Mouse (Mus musculus) neural tube, embryonic 14.5 days (tissue): ENCODE measurements around the gene Gm34653. TPM values are rescaled to one million over a fixed set of nuclear protein-coding genes. Genes with fewer than 3 reads are reported as not detected.
"Not testable (repeated sequence)": the region's sequence is repeated elsewhere in the genome, so short reads cannot be mapped to it uniquely, and the experiment has no call there.

Experiments used
- ATAC-seq: fragments of 200-750 bp; cut with Nextera tagmentation; 2 replicates; pipeline ENCODE4 v1.8.0; 2017; ENCODE audit warnings: low read depth, mild to moderate bottlenecking, moderate TSS enrichment, moderate library complexity
- H3K27ac ChIP-seq: fragments of 300-500 bp; sonication (generic); 2 replicates; pipeline ENCODE4 v1.5.1; 2014; ENCODE audit warnings: low read depth, mild to moderate bottlenecking, control low read depth, low read length, moderate library complexity, mixed read lengths
- H3K27me3 ChIP-seq: fragments of 300-500 bp; sonication (generic); 2 replicates; pipeline ENCODE4 v1.6.1; 2014; ENCODE audit warnings: low read length; ENCODE audit not compliant: control insufficient read depth, insufficient read depth
- H3K36me3 ChIP-seq: fragments of 300-500 bp; sonication (generic); 2 replicates; pipeline ENCODE4 v1.6.1; 2014; ENCODE audit warnings: low read length, mixed read lengths; ENCODE audit not compliant: control insufficient read depth, insufficient read depth
- H3K4me1 ChIP-seq: fragments of 300-500 bp; sonication (generic); 2 replicates; pipeline ENCODE4 v1.6.1; 2014; ENCODE audit warnings: low read length; ENCODE audit not compliant: control insufficient read depth, insufficient read depth
- H3K4me2 ChIP-seq: fragments of 300-500 bp; sonication (generic); 2 replicates; pipeline ENCODE4 v1.6.1; 2014; ENCODE audit warnings: mild to moderate bottlenecking, low read depth, low read length, control low read depth
- H3K4me3 ChIP-seq: fragments of 300-500 bp; sonication (generic); 2 replicates; pipeline ENCODE4 v1.5.1; 2014; ENCODE audit warnings: low read depth, low read length, control low read depth, mixed read lengths
- H3K9ac ChIP-seq: fragments of 300-500 bp; sonication (generic); replicated peaks from 2 replicates; pipeline ENCODE4 v1.6.1; 2014; ENCODE audit warnings: low read depth, mild to moderate bottlenecking, control low read depth, low read length, mixed read lengths
- H3K9me3 ChIP-seq: fragments of 300-500 bp; sonication (generic); 2 replicates; pipeline ENCODE4 v1.6.1; 2016; ENCODE audit warnings: low read length; ENCODE audit not compliant: control insufficient read depth
- whole genome bisulfite sequencing: fragments of 180-500 bp; shearing (Covaris S2); extraction: QIAGEN DNeasy Blood & Tissue Kit; methylation state at CpG from one replicate; pipeline ENCODE4 v1.1.7; 2014; 5-methylcytosine and 5-hydroxymethylcytosine counted together
- polyA plus RNA-seq: library from polyadenylated mRNA; unstranded; fragments of >200 nt; fragmentation: Nextera tagmentation; extraction: Ambion mirVana; gene quantifications from 2 replicates; pipeline ENCODE4 v1.2.1, GENCODE M21; 2014

Gene Gm34653
- polyA plus RNA-seq, 1 experiment from 2014 or later = not detected

- no peak overlapping the region for H3K4me3 ChIP-seq
- no peaks in the 10 kb centered on the region for H3K9me3 ChIP-seq
- peaks cover 17% of the 10 kb centered on the region for H3K4me1 ChIP-seq
- no peaks in the 10 kb centered on the region for H3K27me3 ChIP-seq
- ATAC-seq = no peak
- H3K9ac ChIP-seq = no peak overlapping the region
- WGBS = 85% methylated on average over 7 of the region's 7 CpGs
- H3K27ac ChIP-seq = no peak overlapping the region
- H3K4me2 ChIP-seq = peak overlapping the region; percentile 80; the same call in 1 of the 2 replicates
- peaks cover 5% of the 10 kb centered on the region; the same call in 1 of the 2 replicates for H3K36me3 ChIP-seq
These were observed 32.4 kb upstream of the Gm34653 start for GRCm38 (mm10) chr2:34800371-34800770.

GRCm38 (mm10) chr2:34801516-34802482, 31.0 kb upstream of the Gm34653 start:
- ATAC-seq = peak; percentile 97
- Histone ChIP-seq H3K4me2 (no peak overlapping the region), H3K4me1 (peaks cover 17% of the 10 kb centered on the region), H3K4me3 (peak overlapping the region; percentile 63), H3K9me3 (no peaks in the 10 kb centered on the region), H3K9ac (peak overlapping the region; percentile 71), H3K36me3 (peaks cover 8% of the 10 kb centered on the region; the same call in 1 of the 2 replicates), H3K27me3 (no peaks in the 10 kb centered on the region), H3K27ac (peak overlapping the region; percentile 89)
- 6% methylated on average over 39 of the region's 39 CpGs for WGBS

DNA sequence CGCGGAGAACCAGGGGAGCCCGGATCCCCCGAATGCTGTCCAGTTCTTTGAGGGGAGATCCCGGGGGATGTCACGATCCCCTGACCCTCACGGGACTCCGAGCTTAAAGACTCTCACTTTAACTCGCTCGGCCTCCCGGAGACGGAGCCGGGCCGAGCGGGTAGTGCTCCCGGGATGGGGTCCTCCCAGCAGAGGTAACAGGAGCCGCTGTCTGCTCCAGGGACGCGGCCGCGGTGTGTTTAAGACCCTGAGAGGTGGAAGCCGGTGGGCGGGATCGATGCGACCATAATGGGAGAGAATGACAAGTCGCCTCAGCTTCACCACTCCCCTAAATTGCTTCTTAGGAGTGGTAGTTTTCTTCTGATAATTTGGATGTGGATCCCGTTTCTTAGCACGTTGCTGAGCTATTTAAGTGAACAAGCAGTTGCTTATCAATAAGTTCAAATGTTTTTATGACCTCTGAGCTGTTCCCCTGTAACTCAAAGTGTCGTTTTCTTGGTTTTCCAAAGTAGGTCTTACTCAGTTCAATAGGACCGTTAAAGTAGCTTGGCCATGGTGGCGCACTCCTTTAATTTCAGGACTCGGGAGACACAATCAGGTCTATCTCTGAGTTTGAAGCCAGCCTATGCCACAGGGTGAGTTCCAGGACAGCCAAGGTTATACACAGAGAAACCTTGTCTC, 30.1 kb upstream of the Gm34653 start:
- H3K27me3 ChIP-seq, H3K9me3 ChIP-seq, H3K36me3 ChIP-seq: not testable (repeated sequence)
- Histone ChIP-seq H3K4me3 (peak overlapping the region; percentile 63), H3K9ac (peak overlapping the region; percentile 71), H3K4me1 (peaks cover 17% of the 10 kb centered on the region), H3K4me2 (peak overlapping the region; percentile 53), H3K27ac (peak overlapping the region; percentile 89)
- WGBS = under 1% methylated on average over 22 of the region's 32 CpGs
- ATAC-seq = peak; percentile 67

- no peak for ATAC-seq
- no peaks in the 10 kb centered on the region for H3K9me3 ChIP-seq
- H3K4me3 ChIP-seq = no peak overlapping the region
- 66% methylated on average over 3 of the region's 3 CpGs for WGBS
- no peak overlapping the region for H3K9ac ChIP-seq
- no peak overlapping the region for H3K27ac ChIP-seq
- H3K36me3 ChIP-seq = peaks cover 8% of the 10 kb centered on the region
- peaks cover 17% of the 10 kb centered on the region for H3K4me1 ChIP-seq
- no peaks in the 10 kb centered on the region for H3K27me3 ChIP-seq
- H3K4me2 ChIP-seq = peak overlapping the region; percentile 35; the same call in 1 of the 2 replicates
These were observed 29.1 kb upstream of the Gm34653 start for GRCm38 (mm10) chr2:34803746-34804145.

DNA sequence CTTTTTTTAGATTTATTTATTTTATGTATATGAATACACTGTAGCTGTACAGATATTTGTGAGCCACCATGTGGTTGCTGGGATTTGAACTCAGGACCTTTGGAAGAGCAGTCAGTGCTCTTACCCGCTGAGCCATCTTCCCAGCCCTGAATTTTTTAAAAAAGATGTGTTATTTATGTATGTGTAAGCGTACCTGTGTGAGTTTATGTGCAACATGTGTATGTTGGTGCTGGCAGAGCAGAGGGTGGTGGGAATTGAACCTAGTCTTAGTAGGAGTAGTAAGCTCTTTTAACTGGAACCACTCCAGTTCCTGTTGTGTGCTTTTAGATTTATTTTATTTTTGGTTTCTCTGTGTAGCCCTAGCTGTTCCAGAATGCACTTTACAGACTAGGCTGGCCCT, 28.6 kb upstream of the Gm34653 start:
- Histone ChIP-seq H3K9me3 (no peaks in the 10 kb centered on the region), H3K27ac (no peak overlapping the region), H3K27me3 (no peaks in the 10 kb centered on the region), H3K4me1 (peaks cover 15% of the 10 kb centered on the region), H3K9ac (no peak overlapping the region), H3K36me3 (peaks cover 8% of the 10 kb centered on the region), H3K4me2 (no peak overlapping the region), H3K4me3 (no peak overlapping the region)
- 97% methylated on average over 2 of the region's 2 CpGs for WGBS
- no peak for ATAC-seq

DNA sequence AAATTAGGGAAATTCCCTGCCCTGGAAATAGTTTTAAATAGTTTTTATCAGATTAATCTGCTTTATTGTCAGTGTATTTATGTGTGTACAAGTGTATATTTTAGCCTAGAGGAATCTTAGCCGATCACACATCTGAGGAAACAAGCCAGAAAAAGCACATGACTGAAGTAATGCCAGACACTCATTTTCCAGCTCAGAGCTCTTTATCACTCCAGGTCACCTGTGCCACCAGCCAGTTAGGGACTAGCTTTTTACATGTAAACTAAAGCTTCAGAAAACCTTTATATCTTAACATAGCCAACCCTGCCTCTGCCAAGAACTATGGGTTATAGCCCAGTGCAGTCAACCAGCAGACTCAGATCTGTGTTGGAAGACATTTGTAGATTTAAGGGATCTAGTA, 28.0 kb upstream of the Gm34653 start:
- Histone ChIP-seq H3K4me2 (no peak overlapping the region), H3K9me3 (no peaks in the 10 kb centered on the region), H3K27ac (no peak overlapping the region), H3K36me3 (peaks cover 8% of the 10 kb centered on the region), H3K9ac (no peak overlapping the region), H3K4me1 (peaks cover 12% of the 10 kb centered on the region), H3K4me3 (no peak overlapping the region), H3K27me3 (no peaks in the 10 kb centered on the region)
- ATAC-seq = no peak
- 71% methylated on average over 1 of the region's 1 CpGs for WGBS

- WGBS = 89% methylated on average over 10 of the region's 10 CpGs
These were observed 27.4 kb upstream of the Gm34653 start for GRCm38 (mm10) chr2:34805364-34805950.

GRCm38 (mm10) chr2:34808057-34808456, 24.8 kb upstream of the Gm34653 start:
- no peak for ATAC-seq

More at GRCm38 (mm10) chr2:34805364-34805950, 27.4 kb upstream of the Gm34653 start:
- no peaks in the 10 kb centered on the region for H3K9me3 ChIP-seq
- no peaks in the 10 kb centered on the region for H3K27me3 ChIP-seq
- peaks cover 12% of the 10 kb centered on the region for H3K4me1 ChIP-seq
- H3K4me3 ChIP-seq = no peak overlapping the region
- H3K9ac ChIP-seq = no peak overlapping the region
- H3K4me2 ChIP-seq = no peak overlapping the region
- peaks cover 9% of the 10 kb centered on the region for H3K36me3 ChIP-seq
- no peak for ATAC-seq
- no peak overlapping the region for H3K27ac ChIP-seq

More at GRCm38 (mm10) chr2:34808057-34808456, 24.8 kb upstream of the Gm34653 start:
- Histone ChIP-seq H3K9ac (no peak overlapping the region), H3K9me3 (no peaks in the 10 kb centered on the region), H3K36me3 (peaks cover 21% of the 10 kb centered on the region), H3K27ac (no peak overlapping the region), H3K27me3 (no peaks in the 10 kb centered on the region), H3K4me1 (peaks cover 12% of the 10 kb centered on the region), H3K4me2 (no peak overlapping the region), H3K4me3 (no peak overlapping the region)
- WGBS = 81% methylated on average over 2 of the region's 2 CpGs
